Mouse (Mus musculus) cortical plate, adult 2 months (tissue): ENCODE measurements around the gene Tubgcp6.

ENCODE experiments used
- CTCF ChIP-seq: fragments of 200-500 bp; IDR thresholded peaks from 2 replicates; pipeline ENCODE4 v1.5.1; 2011; ENCODE audit warnings: mild to moderate bottlenecking, control low read depth, low read length; ENCODE audit not compliant: insufficient read depth; ENCODE audit errors: extremely low read depth
- POLR2A ChIP-seq: fragments of 200-500 bp; IDR thresholded peaks from 2 replicates; pipeline ENCODE4 v1.6.1; 2011; ENCODE audit warnings: mild to moderate bottlenecking, low read length, control low read depth; ENCODE audit not compliant: insufficient read depth; ENCODE audit errors: extremely low read depth

- no peak for TF ChIP-seq CTCF
- TF ChIP-seq POLR2A = no peak
Measured at GRCm38 (mm10) chr15:89069336-89069840, 53.5 kb downstream of the Tubgcp6 start.
